Mouse (Mus musculus): Measurements from ENCODE around the gene C2cd5.

GRCm38 (mm10) chr6:143067654-143068053, 32.3 kb downstream of the C2cd5 start:
- TF ChIP-seq TCF12 (IDR thresholded peaks at IDR 0.05; ENCODE audit: insufficient read depth, poor library complexity, severe bottlenecking) (no peak), POLR2A (IDR thresholded peaks at IDR 0.05; ENCODE audit: insufficient read length, low read depth) (no peak), SRF (IDR thresholded peaks at IDR 0.05; ENCODE audit: control insufficient read depth, insufficient read length, low read depth) (no peak), POLR2AphosphoS2 (IDR thresholded peaks at IDR 0.05; ENCODE audit: insufficient read length, low read depth) (no peak), E2F4 (IDR thresholded peaks at IDR 0.05; ENCODE audit: insufficient read depth) (no peak), MAX (IDR thresholded peaks at IDR 0.05; ENCODE audit: low read depth) (no peak), USF1 (IDR thresholded peaks at IDR 0.05; ENCODE audit: low read depth) (no peak), MYOG (IDR thresholded peaks at IDR 0.05; ENCODE audit: control insufficient read depth in 1 of 3, insufficient read depth in 1 of 3, insufficient read length in 2 of 3, low read depth in 2 of 3) (no peak), TCF3 (IDR thresholded peaks at IDR 0.05; ENCODE audit: insufficient read length, low read depth) (no peak)
